Comparison of ENCODE assay signal across 9 mouse cellular contexts in genomic region chr4:84199181-84199656, GRCm38 (mm10).
DNase-seq lines count a peak whose midpoint lies in the region; ATAC-seq and TF ChIP-seq lines count a peak whose summit lies in the region.
"Had no signal": no experiment of that assay in that cellular context is flagged by ENCODE, and none has a peak within 500 bp of the region (broad histone marks: within the 10 kb centered on the region; RNA-seq: fewer than 3 reads in every experiment).

No protein-coding gene starts in this region.

- no peak overlapping the region for H3K4me3 ChIP-seq in heart, embryonic 11.5 days (ENCODE audit: low read depth, low read length)
- H3K4me3 ChIP-seq in hindbrain, postnatal 0 days (ENCODE audit: low read length) = no peak overlapping the region

- H3K4me2 ChIP-seq in heart, embryonic 11.5 days = no peak overlapping the region
- no peak overlapping the region for H3K4me2 ChIP-seq in hindbrain, postnatal 0 days (ENCODE audit: low read depth, low read length)

- no peaks in the 10 kb centered on the region for H3K36me3 ChIP-seq in heart, embryonic 11.5 days (ENCODE audit: control insufficient read depth, insufficient read depth, low read length)
- no peaks in the 10 kb centered on the region for H3K36me3 ChIP-seq in hindbrain, postnatal 0 days (ENCODE audit: insufficient read depth, low read length)

- no peak overlapping the region for H3K9ac ChIP-seq in heart, embryonic 11.5 days (ENCODE audit: low read depth, low read length)
- H3K9ac ChIP-seq in hindbrain, postnatal 0 days (replicated peaks; ENCODE audit: low read length) = no peak overlapping the region

- H3K9me3 ChIP-seq in heart, embryonic 11.5 days (replicated peaks; ENCODE audit: control insufficient read depth, low read length) = no peaks in the 10 kb centered on the region
- no peaks in the 10 kb centered on the region for H3K9me3 ChIP-seq in hindbrain, postnatal 0 days (ENCODE audit: low read length)

- H3K27me3 ChIP-seq in heart, embryonic 11.5 days (ENCODE audit: control insufficient read depth, insufficient read depth, low read length) = no peaks in the 10 kb centered on the region
- no peaks in the 10 kb centered on the region for H3K27me3 ChIP-seq in hindbrain, postnatal 0 days (ENCODE audit: insufficient read depth, low read length)

- no peak overlapping the region for H3K27ac ChIP-seq in heart, embryonic 11.5 days (ENCODE audit: low read depth, low read length)
- H3K27ac ChIP-seq in hindbrain, postnatal 0 days = no peak overlapping the region

- H3K4me1 ChIP-seq in heart, embryonic 11.5 days (ENCODE audit: control insufficient read depth, insufficient read depth, low read length) = no peaks in the 10 kb centered on the region
- H3K4me1 ChIP-seq in hindbrain, postnatal 0 days (ENCODE audit: insufficient read depth, low read length) = 0 out of 2 replicates have a peak, but pooled peaks cover 10% of the 10 kb centered on the region

- ATAC-seq in heart, embryonic 11.5 days (replicated peaks; ENCODE audit: insufficient number of reproducible peaks, low FRiP score, low TSS enrichment) = no peak
- peak; percentile 81 for ATAC-seq in hindbrain, postnatal 0 days

- TF ChIP-seq CTCF in hindbrain, postnatal 0 days (IDR thresholded peaks at IDR 0.05; ENCODE audit: low read depth) = no peak

- WGBS in heart, embryonic 11.5 days (ENCODE audit: insufficient replicate concordance) = 60% methylated on average over 9 of the region's 9 CpGs
- 25% methylated on average over 9 of the region's 9 CpGs for WGBS in hindbrain, postnatal 0 days

- peak; percentile 98 for DNase-seq in heart, adult 11 months
- DNase-seq in right cerebral cortex, postnatal 10 days (ENCODE audit: low spot score in 2 of 2) = peak; percentile 35 to 39
- no peak for DNase-seq in right cerebral cortex, adult 2 months (ENCODE audit: low spot score in 2 of 2)
- peak; percentile 51 for DNase-seq in hindbrain, postnatal 0 days (ENCODE audit: low spot score)
- peak; percentile 63 for DNase-seq in testis, postnatal 10 days (ENCODE audit: low spot score)
- DNase-seq in left cerebral cortex, adult 18-20 months (ENCODE audit: low spot score in 2 of 2) = no peak
- DNase-seq in adrenal gland, adult 18-20 months (ENCODE audit: low spot score in 2 of 2) = no peak
- DNase-seq: thymus, postnatal 36 days had no signal

Comparison
In these comparisons a context has a peak if more than half of its experiments do, and no peak if none do; other contexts are left out.
1. DNase-seq: peak in heart, adult 11 months (single experiment), right cerebral cortex, postnatal 10 days (2 of 2), hindbrain, postnatal 0 days (single experiment) and testis, postnatal 10 days (single experiment); none in right cerebral cortex, adult 2 months (0 of 2), left cerebral cortex, adult 18-20 months (0 of 2) and adrenal gland, adult 18-20 months (0 of 2).